Mouse (Mus musculus) cerebellum, adult 2 months (tissue): ENCODE data around the gene Lrrc41.

Experiments
- CTCF ChIP-seq: fragments of 200-500 bp; IDR thresholded peaks from 2 replicates; pipeline ENCODE4 v1.5.1; 2011; ENCODE audit warnings: low read depth, mild to moderate bottlenecking, control low read depth, low read length, moderate library complexity, borderline replicate concordance; ENCODE audit not compliant: insufficient read depth
- POLR2A ChIP-seq: fragments of 200-500 bp; IDR thresholded peaks from 2 replicates; pipeline ENCODE4 v1.6.1; 2011; ENCODE audit warnings: low read length, control low read depth, borderline replicate concordance; ENCODE audit not compliant: insufficient read depth

DNA sequence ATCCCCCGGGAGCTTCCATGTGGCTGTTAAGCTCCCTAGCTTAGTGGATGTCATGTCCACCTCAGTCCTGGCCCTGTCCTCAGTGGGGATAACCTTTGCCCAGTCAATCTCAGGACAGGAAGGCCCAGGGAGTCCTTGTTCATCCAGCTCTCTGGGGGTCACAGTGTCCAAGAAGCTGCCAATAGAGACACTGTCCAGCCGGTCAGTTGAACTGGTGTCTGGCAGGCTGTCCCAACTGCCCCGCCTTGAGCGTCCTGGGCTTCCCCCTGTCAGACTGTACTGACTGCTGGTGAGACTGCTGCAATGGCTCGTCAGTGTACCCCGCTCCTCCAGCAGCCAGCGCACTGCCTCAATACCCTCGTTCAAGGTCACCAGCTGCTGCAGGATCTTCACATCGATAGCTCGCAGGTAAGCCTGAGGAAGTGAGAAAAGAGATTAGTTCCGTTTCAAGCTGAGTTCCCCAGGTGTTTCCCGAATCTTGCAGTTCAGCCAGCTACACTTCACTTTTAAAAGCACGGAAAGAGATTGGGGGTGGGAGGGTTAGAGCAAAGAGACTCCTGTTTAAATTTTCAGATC lies 62.4 kb downstream of the Lrrc41 start:
- no peak for TF ChIP-seq CTCF
- no peak for TF ChIP-seq POLR2A
